Mouse (Mus musculus): Measurements from ENCODE around the gene Evi5. TPM values are rescaled to one million over a fixed set of nuclear protein-coding genes. Genes with fewer than 3 reads are reported as not detected.

The Evi5 gene
- polyA plus RNA-seq (2014; fragmentation: Illumina TruSeq; extraction: RNeasy Lipid Tissue Mini Kit (QIAGEN cat#74804); ENCODE audit: low read depth, low replicate concordance) = 216 TPM

GRCm38 (mm10) chr5:107874561-107875260, at the start of gene Evi5:
Gene Evi5 (minus strand): TSS chr5:107875107.

GRCm38 (mm10) chr5:107900206-107901013, 25.5 kb upstream of the Evi5 start, which contains the start of gene Rpl5:
Gene Rpl5 (plus strand): TSS chr5:107900502.

GRCm38 (mm10) chr5:107829998-107830560, 44.8 kb downstream of the Evi5 start, which contains the start of gene Ube2d2b:
Gene Ube2d2b (plus strand): TSS chr5:107830099.

GRCm38 (mm10) chr5:107725435-107726261, 149.3 kb downstream of the Evi5 start, which contains the start of gene Gfi1:
Gene Gfi1 (minus strand): TSS chr5:107726036.

Other genes with a start within 250 kb of the Evi5 start
- gene Gfi1, start 149.1 kb downstream of the Evi5 start, polyA plus RNA-seq (2014; fragmentation: Illumina TruSeq; extraction: RNeasy Lipid Tissue Mini Kit (QIAGEN cat#74804); ENCODE audit: low read depth, low replicate concordance) = not detected
- not detected for gene Ube2d2b, start 45.0 kb downstream of the Evi5 start, polyA plus RNA-seq (2014; fragmentation: Illumina TruSeq; extraction: RNeasy Lipid Tissue Mini Kit (QIAGEN cat#74804); ENCODE audit: low read depth, low replicate concordance)
- gene Rpl5, start 25.4 kb upstream of the Evi5 start, polyA plus RNA-seq (2014; fragmentation: Illumina TruSeq; extraction: RNeasy Lipid Tissue Mini Kit (QIAGEN cat#74804); ENCODE audit: low read depth, low replicate concordance) = 425 TPM
- gene Fam69a, start 112.0 kb upstream of the Evi5 start, polyA plus RNA-seq (2014; fragmentation: Illumina TruSeq; extraction: RNeasy Lipid Tissue Mini Kit (QIAGEN cat#74804); ENCODE audit: low read depth, low replicate concordance) = 98.3 TPM
- gene Mtf2, start 190.6 kb upstream of the Evi5 start, polyA plus RNA-seq (2014; fragmentation: Illumina TruSeq; extraction: RNeasy Lipid Tissue Mini Kit (QIAGEN cat#74804); ENCODE audit: low read depth, low replicate concordance) = 32.3 TPM

All from kidney, adult 10 weeks (tissue).